Mouse (Mus musculus) G1E (cell line): Measurements from ENCODE around the gene Irak4.

Experiments
- CTCF ChIP-seq: IDR thresholded peaks from 2 replicates; pipeline ENCODE4 v1.5.1; 2012; ENCODE audit warnings: low read depth, low read length, inconsistent platforms, mixed read lengths
- GATA1 ChIP-seq: IDR thresholded peaks from 2 replicates; pipeline ENCODE4 v1.6.1; 2012; ENCODE audit warnings: borderline replicate concordance, low read length, inconsistent platforms, mixed read lengths
- GATA2 ChIP-seq: IDR thresholded peaks from 2 replicates; pipeline ENCODE4 v1.6.1; 2012; ENCODE audit warnings: low read depth, low read length, inconsistent platforms, borderline replicate concordance
- POLR2AphosphoS5 ChIP-seq: IDR thresholded peaks from 2 replicates; pipeline ENCODE4 v1.6.1; 2012; ENCODE audit warnings: low read depth, low read length, inconsistent platforms; ENCODE audit not compliant: insufficient replicate concordance
- TAL1 ChIP-seq: conservative IDR thresholded peaks from 2 replicates; pipeline ENCODE4 v1.6.1; 2012; ENCODE audit warnings: low read depth, low read length, inconsistent platforms, mixed read lengths

DNA sequence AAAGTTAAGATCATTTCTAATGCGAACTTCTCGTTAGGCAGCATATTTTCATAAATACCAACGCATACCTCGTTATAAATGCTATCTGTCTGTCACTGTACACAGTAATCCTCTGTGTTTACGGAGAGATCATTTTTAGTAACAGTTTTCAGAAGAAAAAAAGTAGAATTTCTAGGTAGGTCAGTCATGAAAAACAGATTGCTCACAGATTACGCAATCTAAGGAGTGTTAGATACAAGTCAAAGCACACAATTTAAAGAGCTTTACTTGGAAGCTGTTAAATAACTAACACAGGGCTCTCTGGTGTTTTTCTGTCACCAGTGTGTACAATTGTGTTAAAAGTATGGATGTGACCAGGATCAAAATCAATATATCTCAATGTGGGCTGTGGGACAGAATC lies 10.5 kb upstream of the Irak4 start:
- TF ChIP-seq CTCF (no peak), GATA1 (no peak), POLR2AphosphoS5 (no peak), TAL1 (no peak), GATA2 (no peak)
